Mouse (Mus musculus): Measurements from ENCODE around the gene Agpat4.

Agpat4 gene

GRCm38 (mm10) chr17:12228471-12228870, 110.0 kb downstream of the Agpat4 start:
- DNase-seq (ENCODE audit: low spot score) = no peak

GRCm38 (mm10) chr17:12229756-12230155, 111.3 kb downstream of the Agpat4 start:
- no peak for DNase-seq (ENCODE audit: low spot score)

GRCm38 (mm10) chr17:12230167-12230566, 111.7 kb downstream of the Agpat4 start:
- no peak for DNase-seq (ENCODE audit: low spot score)

GRCm38 (mm10) chr17:12231087-12231486, 112.6 kb downstream of the Agpat4 start:
- DNase-seq (ENCODE audit: low spot score) = no peak

GRCm38 (mm10) chr17:12232724-12233123, 114.2 kb downstream of the Agpat4 start:
- DNase-seq (ENCODE audit: low spot score) = no peak

GRCm38 (mm10) chr17:12240701-12241100, 122.2 kb downstream of the Agpat4 start:
- DNase-seq (ENCODE audit: low spot score) = no peak

- DNase-seq (ENCODE audit: low spot score) = peak; percentile 11
Observed at GRCm38 (mm10) chr17:12249783-12250504, 131.4 kb downstream of the Agpat4 start.

- DNase-seq (ENCODE audit: low spot score) = no peak
Observed at GRCm38 (mm10) chr17:12250581-12250980, 132.1 kb downstream of the Agpat4 start.

- no peak for DNase-seq (ENCODE audit: low spot score)
Observed at GRCm38 (mm10) chr17:12256142-12256541, 137.6 kb downstream of the Agpat4 start.

- no peak for DNase-seq (ENCODE audit: low spot score)
Observed at GRCm38 (mm10) chr17:12258517-12258916, 140.0 kb downstream of the Agpat4 start.

GRCm38 (mm10) chr17:12259957-12260356, 141.5 kb downstream of the Agpat4 start:
- DNase-seq (ENCODE audit: low spot score) = no peak

- DNase-seq (ENCODE audit: low spot score) = no peak
Observed at GRCm38 (mm10) chr17:12261376-12261775, 142.9 kb downstream of the Agpat4 start.

GRCm38 (mm10) chr17:12261887-12262286, 143.4 kb downstream of the Agpat4 start:
- DNase-seq (ENCODE audit: low spot score) = no peak

- DNase-seq (ENCODE audit: low spot score) = no peak
Observed at GRCm38 (mm10) chr17:12262851-12263250, 144.3 kb downstream of the Agpat4 start.

GRCm38 (mm10) chr17:12263787-12264186, 145.3 kb downstream of the Agpat4 start:
- DNase-seq (ENCODE audit: low spot score) = no peak

- no peak for DNase-seq (ENCODE audit: low spot score)
Observed at GRCm38 (mm10) chr17:12264293-12264692, 145.8 kb downstream of the Agpat4 start.

- DNase-seq (ENCODE audit: low spot score) = no peak
Observed at GRCm38 (mm10) chr17:12265969-12266925, 147.7 kb downstream of the Agpat4 start.

GRCm38 (mm10) chr17:12268091-12268490, 149.6 kb downstream of the Agpat4 start:
- DNase-seq (ENCODE audit: low spot score) = no peak

GRCm38 (mm10) chr17:12268538-12268937, 150.0 kb downstream of the Agpat4 start:
- DNase-seq (ENCODE audit: low spot score) = no peak
